Mouse (Mus musculus) liver, postnatal 0 days (tissue): Measurements from ENCODE around the gene Crybg3.
A peak's percentile ranks its signal among the peaks of the same experiment; 100 is the strongest.

Source experiments
- CTCF ChIP-seq: sonication (generic); IDR thresholded peaks from 2 replicates; pipeline ENCODE4 v1.5.1; 2016; ENCODE audit warnings: antibody characterized with exemption, low read depth
- EP300 ChIP-seq: IDR thresholded peaks from 2 replicates; pipeline ENCODE4 v1.6.1; 2016; ENCODE audit warnings: antibody characterized with exemption, low read depth, mild to moderate bottlenecking

GRCm38 (mm10) chr16:59535673-59536072, 65.1 kb downstream of the Crybg3 start:
- TF ChIP-seq CTCF (0 out of 2 replicates have a peak, but pooled peaks have one; percentile 12), EP300 (no peak)
